Mouse (Mus musculus): ENCODE data around the gene Grpel1.

The Grpel1 gene

DNA sequence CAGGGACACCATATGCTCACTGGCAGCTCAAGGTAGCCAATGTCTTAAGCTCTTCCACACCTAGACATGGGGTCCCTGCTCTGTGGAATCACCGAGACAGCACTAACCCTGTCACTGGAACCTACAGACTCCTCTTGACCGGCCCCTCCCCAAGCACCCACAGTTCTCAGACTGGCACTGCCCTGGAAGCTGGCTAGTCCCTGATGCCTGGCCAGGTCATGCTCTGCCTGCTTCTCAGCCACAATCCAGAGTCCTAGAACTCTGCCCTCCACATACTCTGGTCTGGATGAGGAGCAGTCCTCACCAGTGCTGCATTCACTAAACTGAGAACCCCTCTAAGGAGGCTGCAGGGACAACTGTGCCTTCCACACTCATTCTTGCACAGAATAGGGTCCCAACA, 46.2 kb downstream of the Grpel1 start:
- DNase-seq (ENCODE audit: low spot score in 2 of 2), result no peak

DNA sequence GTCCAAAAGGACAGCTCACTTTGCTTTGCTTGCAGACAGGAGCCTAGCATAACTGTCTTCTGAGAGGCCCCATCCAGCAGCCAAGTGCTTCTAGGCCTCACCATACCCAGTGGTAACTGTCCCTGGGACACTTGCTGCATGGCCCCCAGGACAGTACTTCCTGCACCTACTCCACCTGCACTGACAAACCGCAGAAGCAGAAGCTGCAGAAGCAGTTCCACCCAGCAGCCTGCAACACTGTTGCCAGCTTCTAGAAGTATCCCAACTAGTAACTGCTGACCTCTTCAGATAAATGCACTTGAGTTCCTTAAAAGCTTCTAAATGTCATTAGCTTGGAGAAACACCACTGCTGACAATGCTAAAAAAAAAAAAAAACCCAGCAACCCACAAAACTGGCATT, 50.3 kb downstream of the Grpel1 start:
- no peak for DNase-seq (ENCODE audit: low spot score in 2 of 2)

GRCm38 (mm10) chr5:36515558-36515957, 50.8 kb downstream of the Grpel1 start:
- no peak for DNase-seq (ENCODE audit: low spot score in 2 of 2)

DNA sequence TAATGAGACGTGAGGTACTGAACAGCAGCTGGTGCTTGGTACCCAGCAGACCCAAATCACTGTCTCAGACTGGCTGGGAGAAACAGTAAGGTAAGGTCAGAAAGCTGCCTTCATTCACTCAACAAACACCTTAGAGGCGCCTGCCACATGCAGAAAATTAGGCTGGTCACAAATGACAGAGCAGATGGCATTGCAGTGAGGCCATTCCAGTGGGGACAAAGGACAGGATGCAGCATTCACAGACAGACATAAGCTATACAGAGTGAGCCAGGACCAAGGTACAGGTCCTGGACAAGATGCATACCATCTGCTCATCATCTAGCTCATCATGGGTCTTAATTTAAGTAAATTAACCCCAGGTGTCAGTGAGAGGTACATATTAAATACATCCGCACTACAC, 52.8 kb downstream of the Grpel1 start:
- DNase-seq (ENCODE audit: low spot score in 2 of 2), result no peak

DNA sequence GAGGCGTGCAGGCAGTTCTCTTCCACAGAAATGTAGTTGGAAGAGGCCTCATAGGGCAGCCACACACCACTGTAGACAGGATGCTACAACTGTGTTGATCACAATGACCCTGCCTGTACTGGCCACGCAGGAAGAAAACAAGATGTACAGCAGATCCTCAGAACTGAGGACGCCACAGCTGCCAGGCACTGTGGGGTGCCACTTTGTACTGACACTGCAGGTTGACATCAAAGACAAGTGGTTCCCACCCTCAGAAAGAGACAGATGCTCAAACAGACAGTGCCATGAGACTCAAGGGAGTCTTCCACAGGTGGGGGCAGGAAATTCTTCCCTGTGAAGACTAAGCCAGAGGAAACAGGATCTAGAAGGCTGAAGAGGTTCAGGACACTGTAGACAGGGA, 55.0 kb downstream of the Grpel1 start:
- DNase-seq (ENCODE audit: low spot score in 2 of 2), result no peak

GRCm38 (mm10) chr5:36522782-36523181, 58.0 kb downstream of the Grpel1 start:
- DNase-seq (ENCODE audit: low spot score in 2 of 2), result no peak

DNA sequence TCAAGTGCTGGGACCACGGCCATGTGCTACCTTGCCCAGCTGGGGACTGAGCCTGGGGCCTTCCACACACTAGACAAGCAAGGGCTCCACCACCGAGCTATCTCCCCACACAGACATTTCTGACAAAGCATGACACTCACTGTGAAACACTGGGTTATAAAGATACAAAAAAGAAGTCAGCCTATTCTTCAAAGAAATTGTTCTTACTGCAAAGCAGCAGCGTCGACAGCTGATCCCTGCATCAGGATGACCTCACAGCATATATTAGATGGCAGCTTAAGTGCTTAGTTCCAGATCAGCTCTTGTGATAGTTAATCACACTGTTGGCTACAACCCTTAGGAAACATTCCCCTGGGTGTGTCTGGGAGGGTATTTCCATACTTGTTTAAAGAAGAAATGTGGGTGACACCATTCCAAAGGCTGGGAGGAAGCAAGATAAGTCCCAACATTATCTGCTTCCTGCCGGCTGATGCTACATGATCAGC, 58.5 kb downstream of the Grpel1 start:
- DNase-seq (ENCODE audit: low spot score in 2 of 2), result no peak
